Mouse (Mus musculus): Measurements from ENCODE around the gene Map2k4. TPM values are rescaled to one million over a fixed set of nuclear protein-coding genes. Genes with fewer than 3 reads are reported as not detected.

Map2k4 gene
- polyA plus RNA-seq, 1 experiment from 2014 or later: 82.5 TPM

DNA sequence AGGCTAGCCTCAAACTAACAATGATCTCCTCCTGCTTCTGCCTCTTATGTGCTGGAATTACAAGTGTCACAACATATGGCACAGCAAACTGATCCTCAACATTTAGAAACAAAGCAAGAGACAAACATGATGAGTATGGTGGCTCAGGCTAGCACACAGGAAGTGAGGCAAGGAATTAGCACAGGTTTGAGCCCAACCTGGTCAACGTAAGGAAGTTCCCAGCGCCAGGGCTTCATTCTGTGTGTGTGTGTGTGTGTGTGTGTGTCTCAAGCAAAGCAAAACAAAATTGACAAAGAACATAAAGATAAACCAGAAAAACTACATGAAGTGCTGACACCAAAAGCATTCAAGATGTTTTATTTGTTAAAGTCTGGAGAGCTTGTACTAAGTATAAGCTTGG is 27.2 kb downstream of the Map2k4 start:
- Histone ChIP-seq H3K27ac (ENCODE audit: low read depth, low read length) (no peak overlapping the region), H3K4me2 (replicated peaks; ENCODE audit: low read depth, low read length) (no peak overlapping the region), H3K36me3 (ENCODE audit: control insufficient read depth, insufficient read depth, low read length) (no peaks in the 10 kb centered on the region), H3K4me1 (ENCODE audit: control insufficient read depth, insufficient read depth, low read length) (no peaks in the 10 kb centered on the region), H3K9me3 (ENCODE audit: control insufficient read depth, low read length) (no peaks in the 10 kb centered on the region), H3K27me3 (ENCODE audit: control insufficient read depth, insufficient read depth, low read length) (no peaks in the 10 kb centered on the region), H3K9ac (ENCODE audit: low read depth, low read length) (no peak overlapping the region), H3K4me3 (ENCODE audit: low read length) (no peak overlapping the region)
- 94% methylated on average over 2 of the region's 2 CpGs for WGBS
- ATAC-seq (ENCODE audit: low FRiP score, low TSS enrichment): no peak

DNA sequence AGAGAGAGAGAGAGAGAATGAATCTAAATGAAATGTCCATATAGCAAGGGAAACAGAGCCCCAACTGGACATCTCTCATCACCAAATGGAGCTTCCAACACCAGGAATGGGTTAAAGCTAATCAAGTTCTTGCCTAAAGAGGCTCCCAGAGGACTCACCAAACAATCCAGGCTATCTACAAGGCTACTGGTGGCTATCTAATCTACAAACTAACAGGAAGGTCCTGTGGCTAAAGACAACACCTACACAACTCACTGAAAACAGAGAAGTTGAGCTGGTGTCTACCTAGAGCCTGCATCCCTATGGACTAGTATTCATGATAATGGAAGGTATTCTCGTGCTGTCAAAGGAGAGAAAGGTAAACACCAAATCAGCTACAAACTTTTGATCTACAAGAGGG is 28.7 kb downstream of the Map2k4 start:
- Histone ChIP-seq H3K4me3 (ENCODE audit: low read length) (no peak overlapping the region), H3K9ac (ENCODE audit: low read depth, low read length) (no peak overlapping the region), H3K27ac (ENCODE audit: low read depth, low read length) (no peak overlapping the region), H3K4me1 (ENCODE audit: control insufficient read depth, insufficient read depth, low read length) (no peaks in the 10 kb centered on the region), H3K36me3 (ENCODE audit: control insufficient read depth, insufficient read depth, low read length) (peaks cover 2% of the 10 kb centered on the region; the same call in 1 of the 2 replicates), H3K9me3 (ENCODE audit: control insufficient read depth, low read length) (no peaks in the 10 kb centered on the region), H3K27me3 (ENCODE audit: control insufficient read depth, insufficient read depth, low read length) (no peaks in the 10 kb centered on the region), H3K4me2 (replicated peaks; ENCODE audit: low read depth, low read length) (no peak overlapping the region)
- ATAC-seq (ENCODE audit: low FRiP score, low TSS enrichment): no peak
- 87% methylated on average over 1 of the region's 1 CpGs for WGBS

DNA sequence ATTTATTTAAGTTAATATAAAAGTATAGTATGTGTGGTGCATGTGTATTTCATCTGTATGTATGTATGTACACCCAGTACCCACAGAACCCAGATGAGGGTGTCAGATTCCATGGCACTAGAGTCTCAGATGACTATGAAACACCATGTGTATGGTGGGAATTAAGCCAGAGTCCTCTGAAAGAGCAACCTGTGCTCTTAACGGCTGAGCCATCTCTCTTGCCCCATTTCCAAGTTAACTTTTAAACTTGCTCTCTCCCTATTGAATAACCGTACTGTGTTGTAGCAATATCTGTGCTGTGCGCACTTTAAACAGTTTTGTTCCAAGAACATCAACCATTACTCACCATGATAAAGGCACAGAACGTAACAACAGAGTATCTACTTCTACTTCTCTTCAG is 33.9 kb downstream of the Map2k4 start:
- WGBS: 80% methylated on average over 4 of the region's 4 CpGs
- no peak overlapping the region for H3K4me2 ChIP-seq (replicated peaks; ENCODE audit: low read depth, low read length)
- H3K36me3 ChIP-seq (ENCODE audit: control insufficient read depth, insufficient read depth, low read length): peaks cover 5% of the 10 kb centered on the region; the same call in 1 of the 2 replicates
- no peak overlapping the region for H3K27ac ChIP-seq (ENCODE audit: low read depth, low read length)
- no peaks in the 10 kb centered on the region for H3K27me3 ChIP-seq (ENCODE audit: control insufficient read depth, insufficient read depth, low read length)
- H3K9ac ChIP-seq (ENCODE audit: low read depth, low read length): no peak overlapping the region
- H3K4me1 ChIP-seq (ENCODE audit: control insufficient read depth, insufficient read depth, low read length): no peaks in the 10 kb centered on the region
- no peak overlapping the region for H3K4me3 ChIP-seq (ENCODE audit: low read length)
- no peaks in the 10 kb centered on the region for H3K9me3 ChIP-seq (ENCODE audit: control insufficient read depth, low read length)
- no peak for ATAC-seq (ENCODE audit: low FRiP score, low TSS enrichment)

DNA sequence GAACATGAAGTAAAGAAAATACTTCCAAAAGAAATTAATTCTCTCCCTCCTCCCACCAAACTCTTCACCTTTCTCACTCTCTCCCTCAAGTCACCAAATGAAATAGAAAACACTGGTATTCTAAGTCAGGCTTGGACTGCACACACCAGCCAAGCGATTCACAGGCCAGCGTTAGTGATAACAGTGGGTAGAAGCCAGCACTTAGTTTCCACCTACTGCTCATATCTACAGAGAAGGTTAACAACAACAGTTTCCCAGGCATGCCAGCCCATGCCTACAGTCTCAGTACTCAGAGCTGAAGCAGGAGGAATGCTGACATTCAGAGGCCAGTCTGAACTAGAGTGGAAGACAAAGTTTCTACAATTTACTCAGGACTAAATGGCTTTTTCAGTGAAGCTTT is 34.5 kb downstream of the Map2k4 start:
- Histone ChIP-seq H3K4me2 (replicated peaks; ENCODE audit: low read depth, low read length) (no peak overlapping the region), H3K4me1 (ENCODE audit: control insufficient read depth, insufficient read depth, low read length) (no peaks in the 10 kb centered on the region), H3K36me3 (ENCODE audit: control insufficient read depth, insufficient read depth, low read length) (peaks cover 5% of the 10 kb centered on the region; the same call in 1 of the 2 replicates), H3K9ac (ENCODE audit: low read depth, low read length) (no peak overlapping the region), H3K4me3 (ENCODE audit: low read length) (no peak overlapping the region), H3K27me3 (ENCODE audit: control insufficient read depth, insufficient read depth, low read length) (no peaks in the 10 kb centered on the region), H3K9me3 (ENCODE audit: control insufficient read depth, low read length) (no peaks in the 10 kb centered on the region), H3K27ac (ENCODE audit: low read depth, low read length) (no peak overlapping the region)
- 92% methylated on average over 2 of the region's 2 CpGs for WGBS
- ATAC-seq (ENCODE audit: low FRiP score, low TSS enrichment): no peak

DNA sequence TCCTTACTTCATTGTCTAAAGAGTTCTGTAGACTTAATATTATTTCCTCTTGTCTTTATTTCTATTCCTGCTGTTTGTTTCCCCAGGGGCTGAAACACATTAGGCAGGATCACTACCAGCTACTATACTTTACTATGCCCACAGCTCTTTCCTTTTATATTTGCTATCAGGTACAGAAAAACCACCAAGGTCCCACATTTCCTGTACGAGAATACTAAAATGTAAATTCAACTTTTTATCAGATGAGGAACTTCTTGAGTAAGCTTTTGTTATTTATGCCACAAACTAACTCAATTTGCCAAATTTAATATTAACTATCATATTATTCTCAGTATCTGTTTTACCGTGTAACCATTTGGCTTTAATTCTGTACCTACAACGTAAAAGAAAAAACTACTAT is 37.6 kb downstream of the Map2k4 start:
- no peak for ATAC-seq (ENCODE audit: low FRiP score, low TSS enrichment)
- Histone ChIP-seq H3K4me2 (replicated peaks; ENCODE audit: low read depth, low read length) (no peak overlapping the region), H3K4me3 (ENCODE audit: low read length) (no peak overlapping the region), H3K9me3 (ENCODE audit: control insufficient read depth, low read length) (no peaks in the 10 kb centered on the region), H3K9ac (ENCODE audit: low read depth, low read length) (no peak overlapping the region), H3K4me1 (ENCODE audit: control insufficient read depth, insufficient read depth, low read length) (no peaks in the 10 kb centered on the region), H3K27me3 (ENCODE audit: control insufficient read depth, insufficient read depth, low read length) (no peaks in the 10 kb centered on the region), H3K27ac (ENCODE audit: low read depth, low read length) (no peak overlapping the region), H3K36me3 (ENCODE audit: control insufficient read depth, insufficient read depth, low read length) (peaks cover 5% of the 10 kb centered on the region; the same call in 1 of the 2 replicates)
- 92% methylated on average over 3 of the region's 3 CpGs for WGBS

DNA sequence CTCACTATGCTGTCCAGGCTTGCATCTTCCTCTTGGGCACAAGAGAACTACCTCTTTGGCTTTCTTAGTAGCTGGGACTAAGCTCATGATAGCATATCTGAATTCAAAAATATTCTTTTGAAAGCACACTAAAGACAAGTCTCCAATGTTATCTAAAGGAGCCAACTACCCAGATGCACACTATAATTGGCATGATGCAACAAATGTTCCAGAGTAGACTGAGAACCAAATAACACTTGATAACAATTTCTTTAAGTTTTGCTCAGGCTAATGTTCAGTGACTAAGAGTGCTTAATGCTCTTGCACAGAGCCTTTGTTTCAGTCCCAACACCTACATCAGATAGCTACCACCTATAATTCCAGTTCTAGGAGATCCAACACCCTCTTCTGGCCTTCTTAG is 40.7 kb downstream of the Map2k4 start:
- Histone ChIP-seq H3K4me3 (ENCODE audit: low read length) (no peak overlapping the region), H3K4me1 (ENCODE audit: control insufficient read depth, insufficient read depth, low read length) (no peaks in the 10 kb centered on the region), H3K9ac (ENCODE audit: low read depth, low read length) (no peak overlapping the region), H3K9me3 (ENCODE audit: control insufficient read depth, low read length) (no peaks in the 10 kb centered on the region), H3K36me3 (ENCODE audit: control insufficient read depth, insufficient read depth, low read length) (no peaks in the 10 kb centered on the region; the same call in 1 of the 2 replicates), H3K4me2 (replicated peaks; ENCODE audit: low read depth, low read length) (no peak overlapping the region), H3K27me3 (ENCODE audit: control insufficient read depth, insufficient read depth, low read length) (no peaks in the 10 kb centered on the region), H3K27ac (ENCODE audit: low read depth, low read length) (no peak overlapping the region)
- no peak for ATAC-seq (ENCODE audit: low FRiP score, low TSS enrichment)

DNA sequence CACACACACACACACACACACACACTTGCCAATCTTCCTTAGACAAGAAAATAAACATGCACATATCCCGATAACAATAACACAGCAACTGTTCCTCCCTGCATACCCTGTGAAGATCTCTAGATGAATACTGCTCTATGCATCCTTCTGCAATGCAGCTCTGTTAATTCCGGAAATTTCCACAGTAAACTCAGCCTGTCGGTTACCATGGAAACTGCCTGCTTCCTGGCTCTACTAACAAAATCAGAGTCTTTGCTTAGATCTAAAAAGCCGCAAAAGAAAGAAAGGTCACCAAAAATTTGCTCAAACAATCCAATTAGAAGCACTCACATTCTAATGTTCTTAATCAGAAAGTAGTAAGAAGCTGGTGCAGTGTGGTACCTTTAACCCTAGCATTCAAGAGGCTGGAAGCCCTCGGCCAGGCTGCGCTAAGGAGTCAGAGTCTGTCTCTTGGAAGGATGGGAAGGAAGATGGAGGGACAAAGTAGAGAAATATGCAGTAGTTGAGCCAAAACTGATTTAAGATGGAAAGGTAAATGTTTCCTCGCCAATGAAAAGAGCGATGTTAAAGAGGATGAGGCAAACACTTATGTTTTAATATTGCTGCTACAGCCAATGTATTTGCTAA is 42.3 kb downstream of the Map2k4 start:
- Histone ChIP-seq H3K27ac (ENCODE audit: low read depth, low read length) (no peak overlapping the region), H3K4me2 (replicated peaks; ENCODE audit: low read depth, low read length) (no peak overlapping the region), H3K9ac (ENCODE audit: low read depth, low read length) (no peak overlapping the region), H3K4me3 (ENCODE audit: low read length) (no peak overlapping the region), H3K9me3 (ENCODE audit: control insufficient read depth, low read length) (no peaks in the 10 kb centered on the region), H3K4me1 (ENCODE audit: control insufficient read depth, insufficient read depth, low read length) (no peaks in the 10 kb centered on the region), H3K27me3 (ENCODE audit: control insufficient read depth, insufficient read depth, low read length) (no peaks in the 10 kb centered on the region), H3K36me3 (ENCODE audit: control insufficient read depth, insufficient read depth, low read length) (no peaks in the 10 kb centered on the region; the same call in 1 of the 2 replicates)
- 82% methylated on average over 8 of the region's 8 CpGs for WGBS
- no peak for ATAC-seq (ENCODE audit: low FRiP score, low TSS enrichment)

DNA sequence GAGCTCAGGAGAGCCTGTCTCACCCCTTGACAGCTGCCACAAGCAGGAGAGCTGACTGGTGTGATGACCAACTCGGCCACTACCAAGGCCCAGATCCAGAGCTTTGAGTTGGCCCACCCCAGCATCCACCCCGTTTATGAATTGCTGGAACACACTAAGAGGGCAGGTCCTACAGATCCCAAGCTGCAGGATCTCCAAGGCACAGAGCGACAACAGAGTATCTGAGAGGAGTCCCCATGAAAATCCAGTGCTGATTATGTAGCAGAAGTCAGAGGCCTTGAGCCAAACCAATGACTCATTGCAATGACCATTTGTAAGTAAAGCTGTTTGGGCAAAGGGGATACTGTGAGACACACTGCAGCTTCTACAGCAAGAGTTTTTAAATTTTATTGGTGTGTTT is 44.2 kb downstream of the Map2k4 start:
- H3K9me3 ChIP-seq (ENCODE audit: control insufficient read depth, low read length): no peaks in the 10 kb centered on the region
- no peaks in the 10 kb centered on the region; the same call in 1 of the 2 replicates for H3K36me3 ChIP-seq (ENCODE audit: control insufficient read depth, insufficient read depth, low read length)
- 89% methylated on average over 3 of the region's 3 CpGs for WGBS
- H3K4me2 ChIP-seq (replicated peaks; ENCODE audit: low read depth, low read length): no peak overlapping the region
- H3K9ac ChIP-seq (ENCODE audit: low read depth, low read length): no peak overlapping the region
- H3K4me1 ChIP-seq (ENCODE audit: control insufficient read depth, insufficient read depth, low read length): no peaks in the 10 kb centered on the region
- H3K4me3 ChIP-seq (ENCODE audit: low read length): no peak overlapping the region
- no peak overlapping the region for H3K27ac ChIP-seq (ENCODE audit: low read depth, low read length)
- no peak for ATAC-seq (ENCODE audit: low FRiP score, low TSS enrichment)
- no peaks in the 10 kb centered on the region for H3K27me3 ChIP-seq (ENCODE audit: control insufficient read depth, insufficient read depth, low read length)

DNA sequence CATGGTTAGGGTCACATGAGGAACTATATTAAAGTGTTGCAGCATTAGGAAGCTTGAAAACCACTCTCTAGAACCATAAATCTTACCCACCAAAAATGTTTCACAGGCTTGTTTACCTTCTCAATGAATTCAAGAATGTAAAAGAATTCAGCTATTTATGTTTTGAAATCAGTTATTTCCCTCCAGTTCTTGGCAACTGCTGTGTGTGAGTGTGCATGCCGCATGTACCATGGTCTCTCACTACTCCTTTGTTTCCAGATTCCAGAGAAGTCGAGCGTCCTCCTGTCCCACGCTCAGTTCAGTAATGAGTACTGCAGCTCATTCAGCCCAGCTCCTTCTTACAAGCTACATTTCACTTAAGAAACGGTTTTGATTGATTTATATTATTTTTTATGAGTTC is 47.3 kb downstream of the Map2k4 start:
- ATAC-seq (ENCODE audit: low FRiP score, low TSS enrichment): no peak
- 78% methylated on average over 5 of the region's 5 CpGs for WGBS
- Histone ChIP-seq H3K9ac (ENCODE audit: low read depth, low read length) (no peak overlapping the region), H3K36me3 (ENCODE audit: control insufficient read depth, insufficient read depth, low read length) (no peaks in the 10 kb centered on the region), H3K27me3 (ENCODE audit: control insufficient read depth, insufficient read depth, low read length) (no peaks in the 10 kb centered on the region), H3K9me3 (ENCODE audit: control insufficient read depth, low read length) (no peaks in the 10 kb centered on the region), H3K27ac (ENCODE audit: low read depth, low read length) (no peak overlapping the region), H3K4me2 (replicated peaks; ENCODE audit: low read depth, low read length) (no peak overlapping the region), H3K4me3 (ENCODE audit: low read length) (no peak overlapping the region), H3K4me1 (ENCODE audit: control insufficient read depth, insufficient read depth, low read length) (no peaks in the 10 kb centered on the region)
